Mouse (Mus musculus) gastrocnemius, postnatal 4 days (tissue): ENCODE results near the gene Ywhab. TPM values are rescaled to one million over a fixed set of nuclear protein-coding genes. Genes with fewer than 3 reads are reported as not detected.
A peak's percentile ranks its signal among the peaks of the same experiment; 100 is the strongest.

Experiments used
- DNase-seq, 2 experiments: peaks; one replicate each; pipeline ENCODE4 v3.0.0; 2021 to 2022; ENCODE audit warnings: low spot score in 2 of 2, mixed read lengths in 2 of 2
- long read RNA-seq, 2 experiments: library from polyadenylated mRNA; stranded (forward); transcript quantifications; one replicate each; pipeline ENCODE4 v2.0.0; 2021
- total RNA-seq, 2 experiments: library from RNA; stranded (reverse); gene quantifications; 2 replicates each; pipeline ENCODE4 v1.2.3; 2021

The Ywhab gene
- total RNA-seq, result 100 to 1,000 TPM; 129 to 132 TPM
- long read RNA-seq, experiment 1, transcript Ywhab-201 (6 exons, 3,013 nt), result major isoform, 219 of 259 reads
- long read RNA-seq, experiment 1, partial matches to known transcripts, result 27 of 259 reads
- long read RNA-seq, experiment 1, other reads (novel, unspliced or antisense), result 13 of 259 reads
- long read RNA-seq, experiment 2, transcript Ywhab-201 (6 exons, 3,013 nt), result major isoform, 290 of 318 reads
- long read RNA-seq, experiment 2, partial matches to known transcripts, result 6 of 318 reads
- long read RNA-seq, experiment 2, other reads (novel, unspliced or antisense), result 22 of 318 reads

- DNase-seq, result no peak
These were observed at the start of gene Ywhab for GRCm38 (mm10) chr2:163994654-163994976. Gene Ywhab, plus strand, starts transcription at chr2:163994960.

DNA sequence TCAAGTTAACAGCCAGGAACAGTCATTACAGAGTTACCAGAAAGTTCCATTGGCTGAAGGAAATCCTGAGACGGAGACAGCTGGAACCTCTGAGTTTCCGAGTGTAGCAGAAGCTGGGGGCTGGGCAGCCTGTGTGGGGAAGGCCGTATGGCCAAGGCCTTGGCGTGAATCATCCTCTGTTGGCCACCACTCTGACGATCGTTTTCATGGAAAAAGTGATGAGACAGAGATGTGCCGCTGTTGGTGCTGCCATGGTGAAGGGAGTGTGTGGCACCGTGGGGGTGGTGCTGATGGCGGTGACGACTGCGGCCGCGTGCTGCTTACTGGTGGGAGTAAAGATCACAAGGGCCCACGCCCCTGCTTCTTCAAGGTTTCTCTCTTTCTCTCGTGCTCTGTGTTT lies 48.5 kb upstream of the Ywhab start:
- DNase-seq, result no peak

DNA sequence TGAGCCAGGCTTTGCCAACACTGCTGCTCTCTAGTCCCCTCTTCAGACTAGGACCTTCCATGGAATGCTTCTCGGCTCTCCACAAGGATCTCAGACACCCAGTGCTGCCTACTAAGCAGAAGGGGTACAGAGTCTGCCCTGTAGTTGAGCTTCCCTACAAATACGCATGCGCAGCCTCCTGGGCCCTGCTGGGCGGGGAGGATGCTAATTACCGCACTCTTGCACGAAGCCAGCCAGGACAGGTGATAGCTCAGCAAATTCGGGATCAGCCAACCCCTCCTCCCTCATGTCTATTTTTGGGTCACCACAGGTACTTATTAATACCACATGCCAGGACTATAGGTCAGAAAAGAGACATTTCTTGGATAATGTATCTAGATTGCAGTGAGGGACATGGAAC lies 46.8 kb upstream of the Ywhab start:
- no peak for DNase-seq

DNA sequence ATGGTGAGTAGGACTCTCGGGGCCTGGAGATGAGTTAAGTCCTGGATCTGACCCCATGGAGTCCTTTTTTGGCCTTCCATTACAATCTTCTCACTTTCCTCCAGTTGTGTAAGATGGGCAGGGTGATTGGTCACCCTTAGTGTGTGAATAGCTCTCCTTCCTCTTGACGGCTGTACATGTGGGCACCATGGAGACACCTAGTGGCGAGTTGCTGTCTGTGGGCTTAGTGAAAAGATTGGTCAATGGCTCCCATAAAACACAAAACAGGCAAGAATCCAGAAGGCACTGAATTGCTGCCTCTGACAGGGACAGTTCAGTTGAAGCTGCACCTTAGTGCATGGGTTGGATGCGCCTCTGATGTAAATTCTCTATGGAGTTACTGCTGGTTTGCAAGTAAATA lies 43.0 kb upstream of the Ywhab start:
- DNase-seq, result peak in 1 of 2 experiments; percentile 41

- DNase-seq, result no peak
These were observed 41.0 kb upstream of the Ywhab start for GRCm38 (mm10) chr2:163953622-163954310.

- DNase-seq, result no peak
These were observed 29.9 kb upstream of the Ywhab start for GRCm38 (mm10) chr2:163964606-163965560.

GRCm38 (mm10) chr2:163965706-163966105 lies 29.1 kb upstream of the Ywhab start:
- no peak for DNase-seq

DNA sequence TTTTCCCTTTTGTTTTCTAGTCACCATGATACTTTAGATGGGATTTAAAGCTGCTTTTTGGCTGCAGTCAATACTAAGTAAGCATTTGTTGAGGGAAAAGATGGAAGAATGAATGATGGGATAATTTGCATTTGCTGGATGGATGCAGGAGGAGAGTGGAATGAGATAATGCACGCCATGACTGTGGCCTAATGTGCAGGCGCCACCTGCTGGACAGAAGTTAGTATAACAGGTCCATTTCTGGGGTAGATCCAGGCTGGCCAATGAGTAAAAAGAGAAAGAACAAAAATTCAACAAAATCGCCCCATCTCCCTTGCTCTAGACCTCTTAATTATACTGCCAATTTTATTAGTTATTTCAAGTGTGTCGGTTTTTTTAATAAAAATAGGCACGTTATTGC lies 26.2 kb upstream of the Ywhab start:
- peak in 1 of 2 experiments; percentile 42 for DNase-seq

GRCm38 (mm10) chr2:163970326-163970725 lies 24.4 kb upstream of the Ywhab start:
- DNase-seq, result no peak

DNA sequence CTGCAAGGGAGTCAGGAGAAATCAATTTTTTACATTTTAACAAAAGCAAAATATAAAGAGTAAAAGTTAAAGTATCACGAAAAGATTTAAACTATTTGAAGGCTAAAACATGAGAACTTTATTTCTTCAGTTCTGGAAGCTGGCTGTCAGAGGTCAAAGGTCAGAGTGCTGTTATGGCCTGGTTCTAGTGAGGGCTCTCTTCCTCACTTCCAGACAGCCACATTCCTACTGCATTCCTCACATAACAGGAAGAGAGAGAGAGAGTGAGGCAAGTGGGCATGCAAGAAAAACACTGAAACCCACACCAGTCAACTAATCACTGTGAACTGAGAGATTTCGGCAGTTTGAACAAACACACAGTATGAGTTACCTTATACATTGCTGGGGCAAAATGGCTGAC lies 20.7 kb upstream of the Ywhab start:
- DNase-seq, result no peak

- no peak for DNase-seq
These were observed 18.3 kb upstream of the Ywhab start for GRCm38 (mm10) chr2:163976448-163976847.

- no peak for DNase-seq
These were observed 7.5 kb upstream of the Ywhab start for GRCm38 (mm10) chr2:163987233-163987632.

GRCm38 (mm10) chr2:163992871-163993270 lies 1.9 kb upstream of the Ywhab start:
- DNase-seq, result no peak

DNA sequence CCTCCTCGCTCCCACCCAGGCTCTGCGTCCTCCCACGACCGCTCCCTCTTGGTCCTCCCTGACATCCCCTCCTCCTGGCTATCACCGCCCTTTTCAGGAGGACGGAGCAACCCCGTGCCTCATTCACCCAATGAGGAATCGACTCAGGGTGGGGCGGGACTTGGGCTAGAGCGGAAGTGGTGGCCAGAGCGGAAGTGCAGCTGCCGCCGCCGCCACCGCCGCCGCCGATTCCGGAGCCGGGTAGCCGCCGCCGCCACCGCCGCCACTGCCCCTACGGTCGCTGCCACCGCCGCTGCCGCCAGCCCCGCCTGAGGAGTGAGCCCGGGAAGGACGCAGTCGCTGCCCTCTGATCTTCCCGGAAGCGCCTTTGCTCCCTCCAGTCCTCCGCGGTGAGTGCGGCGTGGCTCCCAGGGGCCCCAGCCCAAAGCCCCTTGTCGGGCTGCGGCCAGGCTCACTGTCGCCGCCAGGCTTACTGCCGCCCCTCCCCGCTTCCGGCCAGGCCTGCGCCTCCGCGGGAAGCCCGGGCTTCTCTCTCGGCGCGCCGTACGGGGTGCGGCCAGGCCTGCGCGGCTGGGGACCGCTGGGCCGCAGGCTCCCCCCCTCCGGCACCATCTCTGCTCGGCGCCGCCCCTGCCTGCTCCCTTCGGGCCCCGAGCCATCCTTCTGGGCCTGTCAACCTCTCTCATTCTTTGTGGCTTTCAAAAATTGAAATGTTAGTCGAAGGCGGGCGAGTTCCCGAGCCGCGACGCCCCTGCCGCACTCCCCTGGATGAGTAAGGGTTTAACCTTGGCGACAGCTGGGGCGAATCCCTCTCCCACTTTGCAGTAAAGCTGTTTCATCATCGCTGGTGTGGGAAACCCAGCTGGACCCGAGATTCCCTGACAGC lies 460 bp downstream of the Ywhab start:
- DNase-seq, result peak; percentile 85 to 93

- DNase-seq, result no peak
These were observed 1.5 kb downstream of the Ywhab start for GRCm38 (mm10) chr2:163996275-163996674.

DNA sequence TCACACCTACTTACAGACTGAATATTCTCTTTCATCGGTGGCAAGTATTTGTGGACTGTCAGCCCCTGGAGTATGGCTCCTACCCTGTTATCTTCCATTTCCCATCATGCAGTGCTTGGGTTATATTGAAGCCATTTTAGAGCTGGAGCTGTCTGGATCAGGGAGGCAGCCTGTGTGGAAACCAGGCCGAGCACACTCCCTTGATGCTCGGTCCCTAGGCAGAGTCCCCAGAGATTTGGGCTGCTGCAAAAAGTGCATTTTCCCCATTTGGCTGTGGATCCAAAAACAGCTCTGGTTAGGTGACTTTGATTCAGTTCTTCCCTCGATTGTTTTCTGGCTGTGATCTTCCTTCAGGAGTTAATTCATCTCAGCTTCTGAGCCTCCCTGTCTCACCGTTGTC lies 2.1 kb downstream of the Ywhab start:
- DNase-seq, result no peak

DNA sequence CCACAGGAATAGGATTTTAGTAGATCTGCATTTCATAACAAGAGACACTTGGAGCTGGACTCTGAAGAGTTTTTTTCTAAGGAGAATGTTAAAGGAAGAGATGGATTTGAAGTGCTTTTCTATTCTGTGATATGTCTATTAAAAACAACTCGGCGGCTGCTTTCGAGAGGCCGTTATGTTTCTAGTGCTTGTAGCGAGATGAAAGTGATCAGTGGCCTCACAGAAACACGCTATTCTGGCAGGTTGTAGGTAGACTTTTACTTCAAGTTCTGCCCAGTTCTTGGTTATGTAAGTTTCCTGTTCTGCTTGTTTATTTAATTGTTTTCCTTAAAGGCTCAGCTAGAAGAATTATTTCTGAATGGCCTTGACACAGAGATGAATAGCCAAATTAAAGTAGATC lies 4.2 kb downstream of the Ywhab start:
- no peak for DNase-seq

GRCm38 (mm10) chr2:164002637-164003036 lies 7.9 kb downstream of the Ywhab start:
- DNase-seq, result no peak

GRCm38 (mm10) chr2:164004503-164004902 lies 9.7 kb downstream of the Ywhab start:
- no peak for DNase-seq

GRCm38 (mm10) chr2:164006932-164007331 lies 12.2 kb downstream of the Ywhab start:
- DNase-seq, result no peak

DNA sequence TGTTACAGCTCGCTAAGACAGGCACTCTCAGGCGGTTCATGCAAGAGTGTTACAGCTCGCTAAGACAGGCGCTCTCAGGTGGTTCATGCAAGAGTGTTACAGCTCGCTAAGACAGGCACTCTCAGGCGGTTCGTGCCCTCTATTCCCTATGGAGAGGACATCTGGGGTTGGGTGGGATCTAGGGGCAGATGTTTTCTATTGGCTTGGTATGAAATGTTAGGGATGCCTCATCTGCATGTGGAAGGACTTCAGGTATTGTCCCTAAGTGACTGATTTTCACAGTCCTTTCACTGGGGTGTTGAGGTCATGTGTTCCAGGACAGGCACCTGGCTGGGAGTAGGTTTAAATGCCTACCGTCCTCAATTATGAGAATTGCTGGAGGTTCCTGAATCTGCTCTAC lies 12.8 kb downstream of the Ywhab start:
- DNase-seq, result no peak
